Mouse (Mus musculus): ENCODE results near the gene Dnajb3. TPM values are rescaled to one million over a fixed set of nuclear protein-coding genes. Genes with fewer than 3 reads are reported as not detected.

The Dnajb3 gene
- polyA plus RNA-seq, 1 experiment, result 1.6 TPM

DNA sequence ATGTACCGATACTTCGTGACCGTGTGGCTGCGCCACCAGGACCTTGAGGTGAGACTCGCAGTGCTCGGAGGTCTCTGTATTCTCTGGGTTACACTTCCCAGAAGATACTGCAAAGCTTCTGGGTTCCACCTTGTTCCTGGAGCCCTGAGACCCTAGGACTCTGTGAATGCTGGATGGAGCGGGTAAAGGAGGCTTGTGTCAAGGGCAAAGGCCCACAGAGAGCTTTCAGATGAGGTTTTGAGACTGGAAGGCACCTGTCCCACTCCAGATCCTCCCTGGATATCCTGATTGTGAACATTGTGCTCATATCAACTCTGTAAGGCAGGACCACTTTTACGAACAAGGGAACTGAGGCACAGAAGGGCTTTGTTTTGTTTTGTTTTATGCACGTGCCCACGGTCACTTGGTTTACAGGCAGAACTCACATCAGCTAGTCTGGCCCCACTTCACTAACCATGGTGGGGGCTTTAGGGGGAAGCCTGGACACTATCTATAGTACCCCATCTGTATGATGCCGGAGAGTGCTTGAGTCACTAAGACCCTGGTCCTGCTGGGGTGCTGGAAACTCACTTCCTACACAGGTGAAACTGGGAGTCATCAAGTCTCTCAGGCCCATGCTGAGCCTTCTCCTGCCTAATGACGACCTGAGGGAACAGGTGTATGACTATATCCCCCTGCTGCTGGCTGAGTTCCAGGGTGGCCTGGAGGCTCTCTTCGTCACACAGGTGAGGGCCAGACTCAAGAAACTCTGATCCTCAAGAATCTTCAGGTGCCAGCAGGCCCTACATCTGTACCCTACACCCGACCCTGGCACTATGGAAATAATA is 28.1 kb upstream of the Dnajb3 start:
- Histone ChIP-seq H3K4me1 (ENCODE audit: control insufficient read depth, insufficient read depth, low read length) (no peaks in the 10 kb centered on the region), H3K4me3 (ENCODE audit: insufficient read depth, low read length) (no peak overlapping the region), H3K27ac (ENCODE audit: insufficient read depth, low read length) (no peak overlapping the region)
- TF ChIP-seq CTCF (IDR thresholded peaks at IDR 0.05; ENCODE audit: extremely low read depth, insufficient read depth, low read length) (no peak), POLR2A (IDR thresholded peaks at IDR 0.05; ENCODE audit: extremely low read depth, insufficient read depth, low read length) (no peak)

DNA sequence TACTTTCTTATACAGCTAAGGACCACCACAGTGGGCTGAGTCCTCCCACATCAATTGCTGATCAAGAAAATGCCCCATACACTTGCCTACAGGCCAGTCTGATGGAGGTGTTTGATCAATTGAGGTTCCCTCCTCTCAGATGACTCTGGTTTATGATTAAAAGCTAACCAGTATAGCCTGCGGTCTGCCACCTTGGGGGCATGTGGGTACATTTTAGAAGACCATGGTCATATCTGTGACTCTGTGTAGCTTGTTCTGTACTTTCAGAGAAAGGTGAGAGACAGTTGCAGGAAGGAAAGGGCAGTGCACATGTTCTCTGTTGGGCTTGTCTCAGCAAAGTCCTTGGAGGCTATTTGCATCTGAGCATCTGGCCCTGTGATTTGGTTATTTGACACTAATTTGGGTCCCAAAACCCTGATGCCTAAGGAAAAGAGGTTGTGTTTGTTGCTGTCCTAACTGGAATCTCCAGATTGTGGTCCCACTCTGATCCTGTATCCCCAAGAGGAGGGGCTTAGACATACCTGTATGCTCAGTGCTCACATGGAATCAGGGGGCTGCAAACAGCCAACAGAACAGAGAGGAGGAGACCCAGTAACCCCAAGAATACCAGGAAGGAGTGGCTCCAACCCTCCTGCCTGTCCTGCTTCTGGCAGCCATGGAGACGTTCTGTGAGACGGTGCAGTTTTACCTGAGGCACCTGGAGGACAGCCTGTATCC is 27.2 kb upstream of the Dnajb3 start:
- TF ChIP-seq POLR2A (IDR thresholded peaks at IDR 0.05; ENCODE audit: extremely low read depth, insufficient read depth, low read length) (no peak), CTCF (IDR thresholded peaks at IDR 0.05; ENCODE audit: extremely low read depth, insufficient read depth, low read length) (no peak)
- Histone ChIP-seq H3K27ac (ENCODE audit: insufficient read depth, low read length) (no peak overlapping the region), H3K4me1 (ENCODE audit: control insufficient read depth, insufficient read depth, low read length) (no peaks in the 10 kb centered on the region), H3K4me3 (ENCODE audit: insufficient read depth, low read length) (no peak overlapping the region)

DNA sequence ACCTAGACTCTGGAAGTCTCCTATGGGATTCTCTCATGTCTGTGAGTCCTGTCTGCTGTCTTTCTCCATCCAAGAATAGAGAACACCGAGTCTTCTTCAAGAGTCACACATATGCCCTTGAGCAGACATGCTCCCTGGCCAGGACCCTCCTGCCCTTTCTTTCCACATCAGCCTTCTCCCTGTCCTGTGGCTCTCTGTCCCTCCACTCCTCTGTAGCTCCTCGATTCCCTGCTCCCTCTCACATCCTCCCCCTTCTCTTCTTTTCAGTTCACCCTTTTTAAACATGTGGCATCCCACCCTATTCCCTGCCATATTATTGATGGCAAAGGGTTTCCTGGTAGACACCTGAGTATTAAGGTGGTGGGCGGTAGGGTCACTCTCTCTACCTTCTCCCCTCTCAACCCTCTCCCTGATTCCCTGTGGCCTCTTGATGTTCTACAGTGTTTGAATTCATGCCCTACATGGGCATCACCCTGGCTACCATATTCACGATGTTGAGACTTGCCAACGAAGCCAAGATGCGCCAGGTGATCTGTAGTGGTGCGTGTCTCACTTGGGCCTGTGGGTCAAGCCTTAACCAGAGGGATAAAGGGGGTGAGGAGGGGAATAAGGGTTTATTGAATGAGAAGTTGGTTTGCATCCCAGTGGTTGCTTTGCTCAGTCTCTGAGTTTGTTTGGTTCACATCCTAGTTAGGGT is 26.4 kb upstream of the Dnajb3 start:
- TF ChIP-seq POLR2A (IDR thresholded peaks at IDR 0.05; ENCODE audit: extremely low read depth, insufficient read depth, low read length) (no peak), CTCF (IDR thresholded peaks at IDR 0.05; ENCODE audit: extremely low read depth, insufficient read depth, low read length) (no peak)
- Histone ChIP-seq H3K27ac (ENCODE audit: insufficient read depth, low read length) (no peak overlapping the region), H3K4me3 (ENCODE audit: insufficient read depth, low read length) (no peak overlapping the region), H3K4me1 (ENCODE audit: control insufficient read depth, insufficient read depth, low read length) (no peaks in the 10 kb centered on the region)

DNA sequence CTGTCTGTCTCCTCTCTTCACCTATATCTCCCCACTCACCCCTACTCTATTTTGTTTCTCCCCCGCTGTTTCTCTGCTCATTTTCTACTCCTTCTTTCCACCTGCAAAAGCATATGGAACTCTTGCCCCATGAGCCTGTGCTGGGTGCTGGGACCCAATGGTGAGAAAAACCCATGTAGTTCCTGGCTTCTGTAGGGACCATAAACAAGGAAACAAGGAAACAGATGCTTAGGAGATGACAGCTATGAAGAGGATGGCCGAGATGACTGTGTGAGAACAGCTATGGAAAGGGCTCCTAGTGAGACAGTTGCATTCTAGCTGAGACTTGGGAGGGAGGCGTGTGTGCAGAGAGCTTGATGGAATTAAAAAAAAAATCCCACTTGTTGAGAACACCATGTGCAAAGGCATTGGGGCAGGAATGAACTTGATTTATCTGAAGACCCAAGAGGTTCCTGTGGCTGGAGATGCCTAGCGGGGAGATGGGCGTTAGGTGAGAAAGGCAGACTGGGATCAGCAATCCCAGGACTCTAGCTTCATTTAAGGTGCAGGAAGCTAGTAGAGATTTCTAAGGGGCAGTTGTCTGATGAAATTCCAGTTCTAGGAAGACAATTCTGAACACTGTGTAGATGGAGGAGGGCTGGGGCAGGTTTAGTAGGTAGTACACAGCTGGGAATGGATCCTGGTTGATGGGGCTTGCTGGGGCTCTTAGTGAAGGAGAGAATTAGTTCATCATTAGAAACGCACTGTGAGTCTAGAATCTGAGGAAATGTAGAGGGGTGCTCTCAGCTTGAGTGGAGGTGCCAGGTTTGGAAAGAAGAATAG is 25.6 kb upstream of the Dnajb3 start:
- TF ChIP-seq CTCF (IDR thresholded peaks at IDR 0.05; ENCODE audit: extremely low read depth, insufficient read depth, low read length), result no peak

DNA sequence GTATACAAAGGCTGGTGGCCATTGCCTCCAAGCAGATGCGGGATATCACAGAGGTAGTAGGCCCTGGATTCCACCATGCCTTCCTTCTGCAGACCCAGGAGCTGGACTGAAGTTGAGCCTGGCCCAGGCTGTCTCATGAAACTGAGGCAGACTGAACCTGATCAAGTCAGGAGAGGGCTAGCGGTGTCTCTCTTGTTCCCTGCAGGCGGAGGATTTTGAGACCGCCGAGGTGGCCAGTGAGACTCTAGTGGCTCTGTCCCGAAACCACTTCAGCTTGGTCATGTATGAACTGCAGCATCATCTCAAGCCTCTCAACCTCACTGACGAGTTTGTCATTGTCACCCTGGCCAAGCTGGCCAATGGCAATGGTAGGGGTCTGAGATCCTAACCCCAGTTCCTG is 24.8 kb upstream of the Dnajb3 start:
- Histone ChIP-seq H3K4me3 (ENCODE audit: insufficient read depth, low read length) (no peak overlapping the region), H3K27ac (ENCODE audit: insufficient read depth, low read length) (no peak overlapping the region), H3K4me1 (ENCODE audit: control insufficient read depth, insufficient read depth, low read length) (no peaks in the 10 kb centered on the region)
- TF ChIP-seq CTCF (IDR thresholded peaks at IDR 0.05; ENCODE audit: extremely low read depth, insufficient read depth, low read length) (no peak), POLR2A (IDR thresholded peaks at IDR 0.05; ENCODE audit: extremely low read depth, insufficient read depth, low read length) (no peak)

More for the DNA sequence above, 25.6 kb upstream of the Dnajb3 start:
- Histone ChIP-seq H3K4me1 (ENCODE audit: control insufficient read depth, insufficient read depth, low read length) (no peaks in the 10 kb centered on the region), H3K27ac (ENCODE audit: insufficient read depth, low read length) (no peak overlapping the region), H3K4me3 (ENCODE audit: insufficient read depth, low read length) (no peak overlapping the region)

DNA sequence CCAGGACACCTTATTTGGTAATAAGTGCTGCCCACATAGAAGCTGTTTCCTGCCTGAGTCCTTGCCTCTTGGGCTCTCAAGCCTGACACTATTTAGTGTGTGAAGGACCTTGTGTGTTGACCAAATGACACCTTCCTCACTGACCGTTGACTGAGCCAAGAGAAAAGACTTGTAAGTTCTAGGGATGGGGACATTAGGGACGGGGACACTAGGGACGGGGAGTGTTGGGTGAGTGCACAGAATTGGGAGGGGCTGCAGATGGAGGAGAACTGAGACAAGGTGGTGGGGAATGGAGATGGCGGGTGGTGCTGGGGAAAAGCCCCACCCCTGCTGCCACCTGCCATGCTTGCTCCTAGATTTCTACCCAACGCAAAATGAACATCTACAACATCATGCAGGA is 24.4 kb upstream of the Dnajb3 start:
- TF ChIP-seq POLR2A (IDR thresholded peaks at IDR 0.05; ENCODE audit: extremely low read depth, insufficient read depth, low read length) (no peak), CTCF (IDR thresholded peaks at IDR 0.05; ENCODE audit: extremely low read depth, insufficient read depth, low read length) (no peak)
- Histone ChIP-seq H3K27ac (ENCODE audit: insufficient read depth, low read length) (no peak overlapping the region), H3K4me1 (ENCODE audit: control insufficient read depth, insufficient read depth, low read length) (no peaks in the 10 kb centered on the region), H3K4me3 (ENCODE audit: insufficient read depth, low read length) (no peak overlapping the region)

DNA sequence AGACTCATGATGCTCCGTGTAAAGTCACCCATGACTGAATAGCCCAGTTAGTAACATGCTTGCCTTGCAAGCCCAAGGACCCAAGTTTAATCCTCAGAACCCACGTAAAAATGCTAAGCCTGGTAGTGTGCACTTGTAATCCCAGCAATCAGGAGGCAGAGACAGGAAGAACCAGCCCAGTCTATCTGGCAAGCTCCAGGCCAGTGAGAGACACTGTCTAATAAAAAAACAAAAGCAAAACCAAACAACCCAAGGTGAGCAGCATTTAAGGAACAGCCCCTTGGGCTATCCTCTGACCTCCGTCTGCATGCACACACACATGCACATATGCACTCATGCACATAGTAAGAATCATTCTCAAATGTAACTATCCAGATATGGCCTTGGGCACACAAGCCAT is 24.0 kb upstream of the Dnajb3 start:
- TF ChIP-seq CTCF (IDR thresholded peaks at IDR 0.05; ENCODE audit: extremely low read depth, insufficient read depth, low read length) (no peak), POLR2A (IDR thresholded peaks at IDR 0.05; ENCODE audit: extremely low read depth, insufficient read depth, low read length) (no peak)
- no peak overlapping the region for H3K27ac ChIP-seq (ENCODE audit: insufficient read depth, low read length)
- H3K4me3 ChIP-seq (ENCODE audit: insufficient read depth, low read length), result no peak overlapping the region
- no peaks in the 10 kb centered on the region for H3K4me1 ChIP-seq (ENCODE audit: control insufficient read depth, insufficient read depth, low read length)

DNA sequence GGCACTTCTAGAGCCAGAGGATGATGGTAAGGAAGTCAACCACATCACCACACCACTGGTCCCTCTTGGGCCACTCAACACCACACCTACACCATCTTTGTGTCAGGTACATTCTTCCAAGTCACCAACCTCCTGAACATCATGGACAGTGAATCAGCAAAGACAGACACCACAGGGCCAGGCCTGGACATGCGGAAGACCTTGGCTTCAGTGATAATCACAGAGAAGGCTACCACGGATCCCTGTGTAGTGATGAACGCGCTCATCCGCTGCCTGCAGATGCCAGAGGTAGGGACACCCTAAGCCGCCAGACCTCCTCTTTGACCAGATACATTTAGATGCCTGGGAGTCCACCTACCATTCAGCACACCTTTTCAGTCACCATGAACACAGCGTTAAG is 22.5 kb upstream of the Dnajb3 start:
- no peak overlapping the region for H3K27ac ChIP-seq (ENCODE audit: insufficient read depth, low read length)
- TF ChIP-seq CTCF (IDR thresholded peaks at IDR 0.05; ENCODE audit: extremely low read depth, insufficient read depth, low read length) (no peak), POLR2A (IDR thresholded peaks at IDR 0.05; ENCODE audit: extremely low read depth, insufficient read depth, low read length) (no peak)

DNA sequence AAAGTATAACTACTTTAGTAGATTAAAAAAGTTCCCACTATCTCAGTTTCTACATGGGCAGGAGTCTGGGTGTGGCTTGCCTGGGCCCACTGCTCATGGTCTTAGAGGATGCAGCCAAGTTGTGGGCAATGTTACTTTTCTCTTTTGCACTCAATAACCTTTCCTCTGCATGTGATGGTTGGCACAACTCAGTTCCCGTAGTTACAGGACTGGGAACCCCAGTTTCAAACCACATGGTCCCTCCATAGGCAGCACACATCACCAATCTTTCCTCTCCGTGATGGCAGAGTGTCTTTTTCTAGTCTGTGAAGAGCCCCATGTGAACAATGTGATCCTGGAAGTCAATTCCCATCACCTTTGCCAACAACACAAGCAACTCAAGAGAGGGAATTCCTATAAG is 21.9 kb upstream of the Dnajb3 start:
- H3K4me3 ChIP-seq (ENCODE audit: insufficient read depth, low read length), result no peak overlapping the region
- TF ChIP-seq POLR2A (IDR thresholded peaks at IDR 0.05; ENCODE audit: extremely low read depth, insufficient read depth, low read length) (no peak), CTCF (IDR thresholded peaks at IDR 0.05; ENCODE audit: extremely low read depth, insufficient read depth, low read length) (no peak)
- no peak overlapping the region for H3K27ac ChIP-seq (ENCODE audit: insufficient read depth, low read length)
- no peaks in the 10 kb centered on the region for H3K4me1 ChIP-seq (ENCODE audit: control insufficient read depth, insufficient read depth, low read length)

More for the DNA sequence above, 22.5 kb upstream of the Dnajb3 start:
- Histone ChIP-seq H3K4me3 (ENCODE audit: insufficient read depth, low read length) (no peak overlapping the region), H3K4me1 (ENCODE audit: control insufficient read depth, insufficient read depth, low read length) (no peaks in the 10 kb centered on the region)
